Mouse (Mus musculus) thymus, adult 2 months (tissue): ENCODE measurements around the gene D430019H16Rik.

Experiments
- CTCF ChIP-seq: fragments of 200-500 bp; IDR thresholded peaks from 2 replicates; pipeline ENCODE4 v1.5.1; 2012; ENCODE audit warnings: mild to moderate bottlenecking, control low read depth, low read length, moderate library complexity, borderline replicate concordance; ENCODE audit not compliant: control insufficient read depth, poor library complexity, insufficient read depth; ENCODE audit errors: extremely low read depth
- POLR2A ChIP-seq: fragments of 200-500 bp; IDR thresholded peaks from 2 replicates; pipeline ENCODE4 v1.6.1; 2012; ENCODE audit warnings: mild to moderate bottlenecking, low read length, control low read depth, moderate library complexity; ENCODE audit not compliant: control insufficient read depth, poor library complexity, insufficient read depth; ENCODE audit errors: extremely low read depth

GRCm38 (mm10) chr12:105449239-105449638, 4.4 kb upstream of the D430019H16Rik start:
- no peak for TF ChIP-seq CTCF
- TF ChIP-seq POLR2A, result no peak
